Mouse (Mus musculus) thymus, adult 18-20 months (tissue): ENCODE data around the gene D630003M21Rik.

ENCODE experiments used
- DNase-seq, 2 experiments: peaks; one replicate each; pipeline ENCODE4 v3.0.0; 2022; ENCODE audit warnings: mixed read lengths in 2 of 2

Gene D630003M21Rik

GRCm38 (mm10) chr2:158138778-158139177, 90.2 kb downstream of the D630003M21Rik start:
- no peak for DNase-seq

- no peak for DNase-seq
These were observed 91.3 kb downstream of the D630003M21Rik start for GRCm38 (mm10) chr2:158137771-158138170.

- DNase-seq = no peak
These were observed 92.8 kb downstream of the D630003M21Rik start for GRCm38 (mm10) chr2:158136205-158136604.

GRCm38 (mm10) chr2:158133050-158133449, 96.0 kb downstream of the D630003M21Rik start:
- DNase-seq = no peak
